Mouse (Mus musculus): ENCODE data around the gene Tex33. TPM values are rescaled to one million over a fixed set of nuclear protein-coding genes. Genes with fewer than 3 reads are reported as not detected.

Gene Tex33
- total RNA-seq (2021) (not detected), polyA plus RNA-seq (2012; rRNA removed) (not detected in 2 replicates)
- long read RNA-seq, result 0 reads

DNA sequence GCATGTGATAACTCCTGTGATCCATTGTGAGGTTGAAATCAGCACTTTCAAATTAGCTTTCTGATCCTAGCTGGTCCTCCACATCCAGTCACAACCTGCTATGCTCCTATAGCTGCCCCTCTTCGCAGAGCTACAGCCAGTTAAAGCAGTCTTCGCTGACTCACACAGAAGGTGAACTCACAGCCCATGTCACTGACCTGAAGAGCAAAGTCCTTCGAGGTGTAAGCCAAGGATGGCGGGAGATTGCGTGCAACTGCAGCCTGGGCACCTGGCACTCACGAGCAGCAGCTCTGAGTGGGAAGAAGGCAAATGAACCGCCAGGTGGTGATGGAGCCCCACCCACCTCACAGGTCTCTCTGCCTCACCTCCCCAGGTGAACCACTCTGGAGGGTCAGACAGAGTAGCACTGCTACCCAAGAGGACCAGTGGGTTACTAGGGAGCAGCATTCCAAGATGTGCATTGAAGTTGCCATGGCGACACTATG lies at the start of gene Tex33:
Tex33 (minus strand) TSS at position 435 of the 485 bp plus-strand sequence.
- DNase-seq, result no peak

DNA sequence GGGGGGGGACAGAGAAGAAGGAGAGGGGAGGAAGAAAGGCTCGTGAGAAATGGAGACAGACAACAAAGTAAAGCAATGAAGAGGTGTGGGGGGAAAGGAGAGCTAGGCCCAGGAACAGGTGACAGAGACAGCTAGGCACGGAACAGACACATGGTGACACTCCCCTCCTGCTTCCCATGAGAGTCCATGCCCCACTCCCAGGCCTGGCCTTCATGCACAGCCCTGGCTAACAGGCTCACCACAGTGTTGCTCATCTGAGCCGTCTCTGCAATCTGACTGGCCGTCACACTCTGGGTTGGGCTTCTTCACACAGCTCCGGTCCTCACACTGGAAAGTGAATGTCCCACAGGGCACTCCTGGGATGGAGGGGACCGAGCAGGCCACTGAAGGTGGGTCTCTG lies 48.1 kb upstream of the Tex33 start:
- no peak for DNase-seq

DNA sequence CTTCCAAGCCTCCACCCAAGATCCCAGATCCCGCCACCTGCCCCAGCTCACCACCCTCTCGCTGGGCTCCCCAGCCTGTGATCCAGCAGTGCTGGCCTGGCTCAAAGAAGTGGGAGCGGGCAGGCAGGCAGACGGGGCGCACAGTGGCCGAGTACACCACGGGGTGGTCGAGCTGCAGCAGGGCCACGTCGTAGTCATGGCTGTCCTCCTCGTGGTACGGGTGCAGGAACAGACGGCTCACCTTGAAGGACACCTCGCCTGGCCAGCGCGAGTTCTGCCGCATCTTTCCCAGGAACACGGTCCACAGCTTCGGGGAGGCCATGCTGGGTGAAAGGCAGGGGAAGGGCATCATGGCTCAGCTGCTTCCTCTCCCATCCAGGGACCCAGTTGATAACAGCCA lies 46.5 kb upstream of the Tex33 start:
- no peak for DNase-seq

DNA sequence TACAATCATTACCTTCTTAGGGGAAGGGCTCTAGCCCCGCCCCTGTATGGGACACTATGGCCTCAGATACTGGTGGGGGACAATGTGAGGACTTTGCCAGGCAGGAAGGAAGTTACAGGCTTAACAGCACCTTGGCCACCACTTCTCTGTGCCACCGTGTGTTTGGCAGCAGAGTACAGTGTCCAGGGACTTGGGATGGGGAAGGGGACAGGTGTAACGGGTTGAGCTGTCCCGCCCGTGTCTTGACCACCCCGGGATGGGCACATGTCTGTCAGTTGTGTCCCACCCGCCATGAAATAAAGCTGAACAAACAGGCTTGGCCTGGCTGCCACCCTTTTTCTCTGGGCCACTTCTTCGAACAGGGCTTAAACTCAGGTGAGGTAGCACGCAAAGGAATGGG lies 43.3 kb upstream of the Tex33 start:
- DNase-seq, result no peak

DNA sequence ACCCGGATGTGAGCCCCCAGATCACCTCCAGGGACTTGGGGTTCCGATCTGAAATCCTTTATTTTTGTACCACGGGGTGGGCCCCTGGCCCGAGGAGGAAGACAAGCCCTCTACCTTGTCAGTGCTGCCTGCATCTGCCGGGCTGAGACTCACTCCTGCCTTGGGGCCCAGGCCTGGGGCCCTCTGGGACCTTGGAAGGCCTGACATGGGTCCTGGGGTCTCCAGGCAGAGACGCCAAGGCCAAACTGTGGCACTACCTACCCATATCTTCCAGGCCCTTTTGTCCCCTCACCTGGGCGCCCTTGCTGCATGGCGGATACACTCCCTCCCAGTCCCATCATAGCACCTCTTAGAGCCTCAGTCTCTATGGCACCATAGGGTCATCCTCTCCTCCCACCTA lies 42.8 kb upstream of the Tex33 start:
- no peak for DNase-seq

DNA sequence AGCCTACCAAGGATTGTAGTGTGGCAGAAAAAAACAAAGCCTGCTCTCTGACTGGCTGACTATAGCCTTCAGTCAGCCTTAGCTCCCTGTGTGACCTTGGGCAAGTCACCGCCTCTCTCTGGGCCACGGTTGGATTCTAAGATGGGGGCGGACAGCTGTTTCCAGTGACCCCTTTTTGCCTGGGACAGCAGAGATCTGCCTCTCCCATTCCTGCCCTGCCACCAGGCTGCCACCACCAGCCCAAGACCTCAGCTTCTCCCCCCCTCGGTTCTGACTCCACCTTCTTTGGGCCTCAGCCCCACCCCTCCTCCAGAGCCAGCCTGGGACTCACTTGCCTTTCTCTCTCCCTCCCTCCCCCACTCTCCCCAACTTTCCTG lies 42.3 kb upstream of the Tex33 start:
- DNase-seq, result peak; percentile 88

DNA sequence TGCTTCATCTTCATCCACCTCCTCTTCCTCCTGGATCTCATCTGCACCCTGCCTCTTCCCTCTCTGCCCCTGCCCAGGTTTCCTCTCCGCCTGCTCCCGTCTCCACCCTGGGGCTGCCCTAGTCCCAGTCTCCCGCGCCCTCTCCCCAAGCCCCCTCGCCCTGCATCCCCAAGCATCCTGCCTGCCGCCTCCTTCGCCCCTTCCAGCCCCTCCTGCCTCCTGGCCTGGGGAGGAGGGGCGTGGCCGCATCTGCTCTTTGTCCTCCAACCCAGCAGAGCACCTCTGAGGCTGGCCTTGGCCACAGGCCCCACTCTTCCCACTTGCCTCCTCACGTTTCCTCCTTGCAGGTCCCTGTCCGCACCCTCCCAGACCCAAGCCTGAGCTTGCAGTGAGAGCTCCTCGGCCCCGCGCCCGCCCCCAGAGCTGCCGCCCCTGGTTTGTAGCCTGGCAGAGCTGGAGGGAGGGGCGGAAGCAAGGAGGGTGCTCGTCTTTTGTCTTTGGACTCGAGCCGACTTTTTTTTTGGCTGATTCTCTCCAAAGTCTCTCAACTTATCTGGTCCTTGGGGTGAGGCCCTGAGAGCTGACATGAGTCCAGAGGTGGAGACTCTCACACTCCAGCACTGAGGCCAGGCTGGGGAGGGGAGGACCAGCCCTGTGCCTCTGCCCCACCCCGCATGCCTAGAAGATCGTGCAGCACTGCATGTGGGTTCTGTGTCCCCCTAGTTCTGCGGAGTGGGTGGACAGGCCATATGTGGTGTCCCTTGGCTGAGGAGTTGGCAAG lies 41.7 kb upstream of the Tex33 start:
- DNase-seq, result peak; percentile 90

DNA sequence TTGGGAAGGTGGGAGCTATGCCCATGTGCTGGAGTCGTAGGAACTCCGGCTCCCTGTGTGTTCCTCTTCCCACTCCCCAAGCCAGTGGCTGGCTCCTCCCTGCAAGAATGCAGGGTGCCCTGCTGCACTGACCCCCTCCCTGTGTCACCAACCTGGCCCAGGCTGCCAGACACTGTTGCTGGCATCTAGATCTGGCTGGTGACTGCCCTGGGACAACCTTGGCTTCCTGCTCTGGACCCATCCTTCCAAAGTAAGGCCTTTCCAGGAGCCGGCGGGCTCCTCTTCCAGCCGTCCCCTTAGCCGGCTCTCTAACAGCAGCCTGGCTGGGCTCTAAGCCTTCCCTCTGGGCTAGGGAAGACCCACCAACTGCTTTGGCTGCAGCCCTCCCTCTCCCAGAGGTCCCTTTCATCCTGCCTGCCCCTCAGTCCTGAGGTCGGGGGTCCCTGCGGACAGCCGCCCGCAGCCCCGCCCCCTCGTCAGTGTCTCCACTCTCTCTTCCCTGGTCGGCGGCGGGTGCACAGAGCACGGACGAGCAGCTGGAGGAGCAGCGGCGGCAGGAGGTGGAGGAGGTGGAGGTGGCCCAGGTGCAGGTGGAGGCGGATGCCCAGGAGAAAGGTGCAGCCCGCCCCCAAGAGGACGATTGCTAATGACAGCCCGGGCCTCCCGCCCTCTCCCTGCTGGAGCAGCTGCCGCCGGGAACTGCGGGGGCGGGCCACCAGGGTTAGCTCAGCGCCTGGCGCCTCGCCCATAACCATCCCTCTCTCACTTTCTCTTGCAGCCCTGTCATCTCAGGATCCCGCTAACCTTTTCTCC lies 40.9 kb upstream of the Tex33 start:
- DNase-seq, result peak; percentile 96

DNA sequence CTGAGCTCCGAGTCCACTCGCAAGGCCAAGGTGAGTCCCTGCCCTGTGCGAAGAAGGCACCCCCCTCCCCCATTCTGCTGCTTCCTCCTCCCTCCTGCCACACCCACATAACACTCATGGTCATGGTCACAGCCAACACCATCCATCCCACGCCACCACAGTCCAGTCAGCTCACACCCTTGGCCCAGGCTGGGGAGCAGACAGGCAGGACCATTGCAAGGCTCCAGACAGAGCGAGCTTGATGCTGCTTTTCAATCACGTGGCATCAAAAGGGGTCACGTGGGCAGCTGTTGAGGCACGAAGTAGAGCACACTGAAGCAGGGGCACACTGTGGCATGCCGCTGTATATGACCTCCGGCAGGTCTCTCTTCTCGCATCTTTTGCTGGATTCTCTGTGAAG lies 40.0 kb upstream of the Tex33 start:
- peak; percentile 62 for DNase-seq

DNA sequence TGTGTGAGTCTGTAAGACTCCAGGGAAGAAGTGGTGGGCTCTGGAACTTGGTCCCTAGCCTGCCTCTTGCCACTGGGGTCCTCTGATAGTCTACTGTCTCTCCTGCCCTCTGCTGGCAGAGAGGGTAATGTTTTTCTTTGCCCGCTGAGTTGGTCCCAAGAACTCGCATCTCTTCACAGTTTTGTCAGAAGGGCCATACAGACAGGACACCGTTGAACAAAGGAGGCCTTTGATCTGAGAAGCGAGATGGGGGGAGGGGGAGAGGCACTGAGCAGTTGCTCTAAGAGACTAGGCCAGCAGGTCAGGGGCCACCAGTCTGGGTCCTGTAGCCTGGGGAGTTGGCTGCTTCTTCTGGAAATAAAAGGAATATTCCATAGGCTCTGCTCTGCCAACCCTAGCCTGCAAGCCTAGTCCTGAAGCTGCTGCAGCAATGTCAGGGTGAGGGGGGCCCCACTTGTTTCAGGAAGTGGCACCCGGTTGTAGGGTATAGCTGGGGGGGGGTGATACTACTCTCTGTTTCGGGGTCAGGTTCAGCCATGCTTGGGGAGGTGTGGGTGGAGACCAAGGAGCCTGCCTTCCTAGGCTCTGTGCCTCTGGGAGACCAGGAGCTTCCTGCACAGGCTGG lies 39.3 kb upstream of the Tex33 start:
- no peak for DNase-seq

DNA sequence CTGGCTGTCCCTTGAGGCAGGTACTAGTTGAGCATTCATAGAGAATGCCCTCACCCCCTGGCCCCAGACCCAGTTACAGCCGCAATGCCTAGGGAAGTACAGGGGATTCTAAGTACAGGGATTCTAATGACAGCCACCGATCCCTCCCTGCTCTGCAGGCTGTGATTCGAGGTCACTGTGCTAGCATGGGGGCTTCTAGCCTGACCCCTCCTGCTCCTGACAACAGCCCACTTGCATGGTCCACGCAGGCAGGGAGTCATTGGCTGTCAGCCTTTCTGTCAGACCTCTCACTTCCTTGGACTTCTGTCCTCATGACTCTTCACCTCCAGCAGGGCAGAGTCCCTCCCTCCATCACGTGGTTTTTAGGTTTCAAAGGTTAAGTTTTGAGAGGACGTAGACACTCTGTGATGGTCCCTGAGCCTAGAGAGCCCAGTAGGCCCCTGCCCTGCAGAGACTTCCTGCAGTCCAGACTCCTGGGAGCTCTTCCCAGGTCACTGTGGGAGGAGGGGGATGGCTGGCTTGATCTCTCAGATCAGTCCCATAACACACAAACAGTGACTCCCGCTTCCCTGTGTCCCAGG lies 35.9 kb upstream of the Tex33 start:
- no peak for DNase-seq

DNA sequence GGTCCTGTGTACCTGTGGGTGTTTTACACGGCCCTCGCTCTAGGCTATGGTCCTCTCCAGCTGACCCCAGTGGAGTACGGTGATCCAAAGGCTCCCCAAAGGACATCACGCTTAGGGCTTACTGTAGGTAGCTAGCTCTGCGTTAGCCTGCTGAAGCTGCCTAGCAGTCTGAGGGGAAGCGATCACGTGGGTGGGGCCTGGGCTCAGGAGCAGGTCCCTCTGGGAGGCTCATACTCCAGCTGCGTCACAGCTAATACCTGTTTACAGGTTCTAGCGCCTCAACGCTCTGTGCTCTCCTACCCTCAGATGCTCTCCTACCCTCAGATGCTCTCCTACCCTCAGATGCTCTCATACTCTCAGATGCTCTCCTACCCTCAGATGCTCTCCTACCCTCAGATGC lies 35.2 kb upstream of the Tex33 start:
- DNase-seq, result no peak

DNA sequence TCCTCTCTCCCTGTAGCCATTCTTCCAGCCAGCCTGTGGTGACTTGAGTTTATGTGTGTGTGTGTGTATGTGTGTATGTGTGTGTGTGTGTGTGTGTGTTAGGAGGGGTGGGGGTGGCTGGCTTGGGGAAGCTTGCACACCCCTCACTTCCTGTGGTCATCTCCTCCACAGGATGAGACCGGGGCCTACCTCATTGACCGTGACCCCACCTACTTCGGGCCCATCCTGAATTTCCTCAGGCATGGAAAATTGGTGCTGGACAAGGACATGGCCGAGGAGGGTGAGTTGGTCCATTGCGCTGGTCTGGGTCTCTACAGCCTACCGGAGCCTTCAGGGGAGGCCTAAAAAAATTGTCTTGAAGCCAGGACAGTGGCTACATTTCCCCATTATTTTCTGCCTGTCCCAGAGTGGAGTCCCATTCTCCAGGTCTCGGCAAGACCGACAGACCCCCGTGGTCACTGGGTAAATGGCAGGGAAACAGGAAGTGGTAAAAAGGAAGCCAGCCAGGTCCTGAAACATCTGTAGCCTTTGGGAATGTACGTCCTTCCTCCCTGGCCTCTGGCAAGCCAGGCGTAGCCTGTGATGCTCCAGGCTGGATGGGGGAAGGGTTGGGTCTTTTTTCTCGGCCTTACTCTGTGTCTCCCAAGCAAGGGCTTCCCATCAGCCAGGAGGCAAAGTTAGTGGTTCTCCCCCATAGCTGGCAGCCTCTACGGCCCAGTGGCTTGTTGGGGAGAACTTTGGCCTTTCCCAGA lies 34.3 kb upstream of the Tex33 start:
- no peak for DNase-seq

DNA sequence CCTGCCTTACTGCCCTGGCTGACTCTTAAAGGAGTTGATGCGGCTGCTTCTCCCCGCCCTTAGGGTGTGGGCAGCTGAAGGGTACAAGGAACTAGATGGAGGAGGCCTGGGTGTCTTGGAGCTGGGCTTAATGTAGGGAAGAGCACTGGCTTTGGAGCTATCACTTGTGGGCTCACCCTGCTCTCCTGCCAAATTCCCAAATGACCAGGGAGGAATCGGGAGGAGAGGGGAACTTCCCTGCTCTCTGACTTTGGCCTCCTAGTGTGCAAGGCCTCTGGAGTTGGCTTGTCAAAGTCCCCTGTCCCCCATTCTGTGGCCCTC lies 33.4 kb upstream of the Tex33 start:
- no peak for DNase-seq

DNA sequence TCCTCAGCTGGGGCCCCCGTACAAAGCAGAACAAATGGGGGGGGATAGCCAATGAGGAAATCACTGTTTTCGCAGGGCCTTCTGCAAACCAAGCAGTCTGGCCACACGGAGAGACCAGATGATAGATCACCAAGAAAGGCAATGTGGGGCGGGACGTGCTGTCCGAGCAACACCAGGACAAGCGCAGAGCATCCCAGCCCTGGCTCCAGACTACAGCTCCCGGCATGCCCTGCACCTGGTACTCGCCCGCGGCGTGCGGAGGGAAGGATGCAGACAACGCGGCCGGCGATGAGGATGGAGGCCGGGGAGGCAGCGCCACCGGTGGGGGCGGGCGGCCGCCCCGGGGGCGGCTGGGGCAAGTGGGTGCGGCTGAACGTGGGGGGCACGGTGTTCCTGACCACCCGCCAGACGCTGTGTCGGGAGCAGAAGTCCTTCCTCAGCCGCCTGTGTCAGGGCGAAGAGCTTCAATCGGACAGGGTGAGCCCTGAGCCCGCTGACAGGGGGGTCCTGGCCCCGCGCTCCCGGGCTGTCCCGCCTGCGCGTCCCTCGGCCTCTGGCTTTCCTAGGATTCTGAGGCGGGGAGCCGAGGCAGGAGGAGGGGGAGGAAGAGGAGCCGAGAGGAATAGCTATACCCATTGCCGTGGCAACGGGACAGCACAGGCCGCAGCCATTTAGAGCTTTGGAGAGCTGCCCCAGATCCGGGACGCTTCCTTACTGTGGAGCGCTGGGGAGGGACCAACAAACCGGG lies 32.9 kb upstream of the Tex33 start, which contains the start of gene Kctd17:
Kctd17 (plus strand) TSS at position 174 of the 748 bp plus-strand sequence.
- DNase-seq, result peak; percentile 90

DNA sequence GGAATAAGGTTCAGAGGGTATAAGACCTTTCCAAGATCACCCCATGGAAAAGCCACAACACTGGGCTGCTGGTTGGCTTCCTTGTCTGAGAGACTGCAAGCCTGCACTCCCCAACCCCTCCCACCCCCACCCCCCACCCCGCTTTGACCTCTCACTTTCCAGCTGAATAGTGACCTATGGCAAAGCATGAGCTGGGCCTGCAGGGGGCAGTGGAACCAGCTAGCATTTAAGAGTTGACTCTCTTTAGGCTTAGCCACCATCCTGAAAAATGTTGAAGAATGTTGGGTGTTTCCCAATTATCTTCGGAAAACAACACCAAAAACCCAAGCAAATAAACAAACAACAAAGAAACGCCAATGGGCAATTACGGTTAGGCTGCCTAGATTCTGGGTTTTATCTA lies 29.5 kb upstream of the Tex33 start:
- DNase-seq, result no peak

DNA sequence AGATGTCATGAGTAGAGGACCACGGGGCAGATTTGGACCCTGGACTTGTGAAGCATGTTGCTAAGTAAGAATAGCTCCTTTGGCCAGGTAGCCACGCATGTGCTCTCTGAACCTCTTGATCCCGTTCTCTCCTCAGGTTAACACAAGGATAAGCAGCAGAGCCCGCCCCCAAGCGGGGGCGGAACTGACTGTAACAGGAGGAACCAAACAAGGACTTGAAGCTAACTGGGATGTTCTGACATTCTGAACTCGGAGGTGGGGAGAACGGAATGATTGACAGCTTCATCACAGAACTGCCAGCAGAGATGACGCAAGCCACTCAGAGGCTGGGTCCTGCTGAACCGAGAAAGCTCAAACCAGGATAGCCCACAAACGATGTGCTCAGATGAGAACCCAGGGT lies 28.8 kb upstream of the Tex33 start:
- no peak for DNase-seq

DNA sequence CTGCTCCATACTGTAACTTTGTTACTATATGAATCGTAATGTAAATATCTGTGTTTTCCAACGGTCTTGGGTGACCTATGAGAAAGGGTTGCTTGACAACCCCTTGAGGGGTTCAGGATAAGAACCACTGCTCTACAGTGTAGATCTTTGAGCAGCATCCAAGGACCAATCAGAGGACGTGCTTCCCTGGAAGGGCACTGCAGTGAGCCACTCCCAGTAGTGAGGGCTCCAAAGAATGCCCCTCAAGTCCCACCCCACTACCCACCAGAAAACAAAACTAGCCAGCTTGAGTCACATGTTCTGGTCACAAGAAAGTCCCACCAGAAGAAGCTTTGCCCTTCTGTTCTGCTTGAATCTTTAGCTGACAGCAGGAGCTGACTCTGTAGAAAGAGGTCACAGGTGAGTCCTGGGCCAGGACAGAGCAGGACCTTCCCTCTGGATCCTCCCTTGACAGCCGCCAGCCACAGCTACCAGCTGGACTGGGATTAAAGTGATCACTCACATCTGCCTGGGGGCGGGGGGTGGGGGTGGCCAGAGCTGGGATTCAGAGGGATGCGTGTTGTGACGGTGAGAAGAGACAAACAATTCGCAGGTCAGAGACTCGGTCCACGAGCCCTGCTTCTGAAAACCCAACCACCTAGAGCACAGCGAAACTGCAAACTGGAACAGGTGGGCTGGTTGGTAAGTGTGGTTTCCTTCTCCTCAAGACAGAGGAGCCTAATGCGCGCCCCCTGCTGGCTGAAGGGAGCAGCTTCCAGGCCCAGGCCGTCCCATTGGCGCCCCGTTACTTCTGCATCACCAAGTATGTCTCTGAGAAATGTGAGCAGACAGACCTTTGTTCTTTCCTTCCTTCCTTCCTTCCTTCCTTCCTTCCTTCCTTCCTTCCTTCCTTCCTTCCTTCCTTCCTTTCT lies 26.6 kb upstream of the Tex33 start:
- DNase-seq, result peak; percentile 82

DNA sequence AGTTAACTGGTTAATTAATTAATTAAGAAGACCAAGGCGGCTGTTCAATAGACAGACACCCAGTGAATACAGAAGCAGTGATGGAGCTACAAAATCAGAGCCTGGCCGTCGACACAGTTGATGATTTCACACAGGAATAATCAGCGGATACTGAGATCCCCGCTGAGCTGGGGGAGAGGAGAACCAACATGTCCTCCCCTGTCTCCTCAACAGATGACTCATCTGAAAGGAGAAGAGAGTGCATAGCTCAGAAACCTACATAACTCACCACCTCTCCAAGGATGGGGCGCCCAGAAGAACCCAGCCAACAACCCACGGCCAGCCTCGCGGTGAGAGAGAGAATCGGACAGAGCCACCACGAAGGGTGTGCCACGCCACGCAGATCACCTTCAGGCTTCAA lies 24.7 kb upstream of the Tex33 start:
- no peak for DNase-seq

DNA sequence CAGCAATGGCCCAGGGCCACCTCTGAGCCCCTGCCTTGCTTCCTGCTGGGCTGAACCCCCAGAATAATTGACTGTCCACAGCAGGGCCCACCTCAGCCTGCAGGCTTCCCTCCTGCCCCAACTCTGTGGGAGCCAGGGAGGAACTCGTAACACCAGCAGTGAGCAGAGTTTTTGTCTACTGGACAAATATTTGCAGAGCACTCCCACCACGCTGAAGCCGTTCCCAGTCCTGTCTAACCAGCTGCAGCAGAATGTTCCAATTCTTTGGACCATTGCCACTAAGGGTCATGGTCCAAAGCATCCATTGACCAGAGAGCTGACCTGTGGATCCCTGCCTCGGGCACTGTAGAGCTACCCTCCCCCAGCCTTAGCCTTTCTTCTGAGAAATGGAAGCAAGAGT lies 21.2 kb upstream of the Tex33 start:
- no peak for DNase-seq
